Mouse (Mus musculus) adrenal gland (tissue): Measurements from ENCODE around the gene C1ql4.

Experiments
- intact Hi-C: fragments of 180-260 bp; cut with DNase I; formaldehyde crosslinking; loops from one replicate; pipeline ENCODE4 v1.15.1; 2025
- long read RNA-seq, 2 experiments: library from polyadenylated mRNA; unstranded; transcript quantifications; one replicate each; pipeline ENCODE4 v2.0.0; 2020; ENCODE audit warnings: borderline replicate concordance in 1 of 2; ENCODE audit not compliant: insufficient replicate concordance in 1 of 2

C1ql4 gene
- long read RNA-seq, experiment 1, result 0 reads
- long read RNA-seq, experiment 2, result 0 reads

DNA sequence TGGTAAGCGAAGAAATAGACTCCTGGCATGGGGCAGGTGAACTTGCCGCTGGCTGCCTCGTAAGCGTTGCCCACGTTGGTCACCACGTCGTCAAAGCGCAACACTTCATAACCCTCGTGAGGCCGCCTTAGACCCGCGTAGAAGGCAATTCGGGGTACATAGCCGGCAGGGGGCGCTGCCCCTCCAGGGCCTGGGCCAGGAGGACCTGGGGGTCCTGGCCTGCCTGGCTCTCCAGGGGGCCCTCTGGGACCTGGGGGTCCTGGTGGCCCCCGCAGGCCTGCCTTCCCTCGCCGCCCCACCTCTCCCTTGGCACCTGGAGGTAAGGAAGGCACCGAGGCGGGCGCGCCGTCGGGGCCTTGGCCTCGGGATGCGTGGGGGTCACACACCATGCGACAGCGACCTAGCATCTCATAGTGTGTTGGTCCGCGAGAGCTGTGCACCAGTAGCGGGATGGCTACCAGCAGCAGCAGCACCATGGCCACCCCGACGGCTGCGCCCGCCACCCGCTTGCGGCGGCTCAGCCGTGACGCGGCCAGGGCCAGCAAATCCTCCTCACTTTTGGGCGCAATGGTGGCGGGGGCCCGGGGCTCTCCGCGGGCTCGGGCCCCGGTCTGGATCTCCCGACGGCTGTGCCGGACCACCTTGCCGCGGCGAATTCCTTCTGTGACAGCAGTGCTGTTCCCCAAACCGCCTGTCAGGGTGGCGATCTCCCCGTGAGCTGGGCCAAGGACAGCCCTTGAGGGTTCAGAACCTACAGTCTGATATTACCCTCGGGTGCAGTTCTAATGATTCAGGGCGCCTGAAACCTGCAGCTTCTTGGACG, at the start of gene C1ql4:
Gene C1ql4, minus strand, starts transcription at position 565 of the 823 bp plus-strand sequence.
- intact Hi-C loops, result loop anchor here (10.0 kb wide), 1 partner anchor 117 kb away; no protein-coding TSS in a partner anchor

DNA sequence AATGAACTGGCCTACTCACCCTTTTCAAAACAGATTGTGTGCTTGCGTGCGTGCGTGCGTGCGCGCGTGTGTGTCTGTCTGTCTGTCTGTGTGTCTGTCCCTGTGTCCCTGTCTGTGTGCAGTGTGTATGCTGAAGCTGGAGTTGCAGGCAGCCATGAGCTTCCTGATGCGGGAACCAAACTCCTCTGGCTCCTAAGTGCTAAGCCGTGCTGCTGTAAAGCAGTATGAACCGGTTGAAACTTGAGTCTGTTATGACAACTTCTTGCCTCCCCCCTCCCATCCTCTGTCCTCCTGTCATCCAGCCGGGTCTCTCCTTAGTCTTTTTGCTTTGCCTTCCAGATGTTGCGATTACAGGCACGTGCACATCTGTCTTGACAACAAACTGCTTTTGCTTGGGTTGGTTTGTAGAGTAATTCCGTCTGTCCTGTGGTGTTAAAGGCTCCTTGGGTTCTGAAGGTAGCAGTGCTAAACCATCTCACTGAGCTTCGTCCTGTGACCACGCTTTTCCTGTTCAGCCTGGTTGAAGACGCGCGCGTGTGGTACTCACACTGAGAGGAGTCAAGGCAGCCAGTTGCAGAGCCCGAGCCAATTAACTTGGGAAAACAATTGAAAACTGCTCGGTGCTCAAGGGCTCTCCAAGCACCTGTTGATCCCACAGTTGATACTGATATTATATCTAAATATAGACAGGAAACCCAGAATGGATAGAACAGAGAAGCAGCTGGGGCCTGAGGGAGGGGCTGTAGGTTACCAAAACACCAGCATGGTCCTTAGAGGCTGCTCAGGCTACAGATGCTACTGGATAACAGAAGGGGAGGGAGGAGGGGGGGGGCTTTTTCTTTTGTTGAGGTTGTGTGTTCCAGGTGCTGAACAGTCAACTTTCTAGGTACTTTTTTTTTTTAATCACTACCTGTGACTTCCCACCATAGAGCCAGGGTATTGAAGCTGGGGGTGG, 42.6 kb upstream of the C1ql4 start:
- intact Hi-C loops, result no loop called here

DNA sequence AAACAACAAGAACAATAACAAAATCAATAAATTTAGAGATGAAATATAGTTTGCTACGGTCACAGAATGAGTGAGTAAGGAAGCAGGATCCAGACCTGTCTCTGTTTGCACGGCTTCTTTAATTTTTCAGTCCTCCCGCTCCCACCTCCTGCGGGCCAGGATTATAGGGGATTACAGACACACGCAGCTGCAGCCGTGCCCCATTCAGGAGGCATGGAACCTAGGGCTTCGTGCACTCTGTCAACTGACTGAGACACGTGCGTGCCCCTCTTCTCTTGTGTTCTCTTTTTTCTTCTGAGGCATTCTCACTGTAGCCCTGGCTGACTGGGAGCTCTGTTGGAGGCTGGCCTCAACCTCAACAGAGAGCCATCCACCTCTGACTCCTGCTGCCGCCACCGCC, 41.8 kb upstream of the C1ql4 start:
- intact Hi-C loops, result no loop called here

- intact Hi-C loops, result no loop called here
Observed at GRCm38 (mm10) chr15:99127851-99128522, 40.4 kb upstream of the C1ql4 start.

DNA sequence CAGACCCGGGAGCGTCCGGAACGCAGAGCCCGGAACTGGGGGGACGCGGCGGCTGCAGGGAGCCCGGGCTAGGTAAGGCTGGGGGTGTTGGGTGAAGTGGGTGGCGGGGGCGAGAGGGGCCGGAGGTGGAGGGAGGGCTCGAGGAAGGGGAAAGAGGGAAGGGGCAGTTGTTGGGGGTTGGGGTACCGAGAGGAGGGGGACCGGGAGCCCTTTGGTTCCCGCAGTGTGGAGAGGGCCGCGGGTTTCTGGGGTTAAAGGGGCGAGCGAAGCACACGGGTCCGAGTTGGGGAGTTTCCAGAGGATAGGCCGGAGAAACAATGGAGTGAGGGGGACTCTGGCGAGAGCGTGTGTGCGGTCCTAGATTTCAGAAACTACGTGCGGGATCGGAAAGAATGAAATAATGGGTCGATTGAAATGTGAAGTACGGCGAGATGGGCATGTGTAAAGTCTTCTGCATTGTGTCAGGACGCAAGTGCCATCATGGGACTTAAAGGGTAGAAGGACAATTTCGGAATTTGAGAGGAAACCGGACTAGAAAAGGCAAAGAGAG, 39.3 kb upstream of the C1ql4 start:
- intact Hi-C loops, result no loop called here

- intact Hi-C loops, result no loop called here
Observed at GRCm38 (mm10) chr15:99126081-99126815, 38.6 kb upstream of the C1ql4 start.

GRCm38 (mm10) chr15:99125711-99126080, 38.1 kb upstream of the C1ql4 start, which contains the start of gene Spats2:
Gene Spats2 (plus strand): TSS chr15:99125916.
- intact Hi-C loops, result no loop called here

- intact Hi-C loops, result no loop called here
Observed at GRCm38 (mm10) chr15:99122642-99123041, 35.0 kb upstream of the C1ql4 start.

GRCm38 (mm10) chr15:99120814-99121213, 33.2 kb upstream of the C1ql4 start:
- intact Hi-C loops, result no loop called here

GRCm38 (mm10) chr15:99116539-99116938, 28.9 kb upstream of the C1ql4 start:
- intact Hi-C loops, result no loop called here

GRCm38 (mm10) chr15:99115065-99115423, 27.4 kb upstream of the C1ql4 start:
- intact Hi-C loops, result no loop called here

- intact Hi-C loops, result no loop called here
Observed at GRCm38 (mm10) chr15:99114312-99115064, 26.9 kb upstream of the C1ql4 start.

DNA sequence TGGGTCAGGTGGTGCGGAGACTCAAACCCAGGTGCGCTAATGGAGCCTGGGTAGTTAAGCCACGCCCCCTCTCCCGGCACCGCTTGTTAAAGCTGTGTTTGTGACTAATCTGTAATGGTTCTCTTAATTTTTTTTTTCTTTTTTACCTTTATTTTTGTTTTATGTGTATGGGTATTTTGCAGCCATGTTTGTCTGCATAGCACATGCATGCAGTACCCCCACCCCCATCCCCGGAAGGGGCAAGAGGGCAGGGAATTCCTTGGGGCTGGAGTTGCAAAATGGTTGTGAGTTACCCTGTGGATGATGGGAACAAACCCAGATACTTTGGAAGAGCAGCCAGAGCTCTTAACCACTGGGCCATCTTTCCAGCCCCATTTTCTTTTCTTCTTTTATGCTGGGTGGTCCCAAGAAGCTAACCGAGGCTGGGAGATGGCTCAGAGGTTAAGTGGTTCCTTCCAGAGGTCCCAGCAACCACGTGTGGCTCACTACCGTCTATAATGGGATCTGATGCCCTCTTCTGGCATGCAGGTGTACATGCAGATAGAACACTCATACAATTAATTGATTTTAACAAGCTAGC, 25.9 kb upstream of the C1ql4 start:
- intact Hi-C loops, result no loop called here

DNA sequence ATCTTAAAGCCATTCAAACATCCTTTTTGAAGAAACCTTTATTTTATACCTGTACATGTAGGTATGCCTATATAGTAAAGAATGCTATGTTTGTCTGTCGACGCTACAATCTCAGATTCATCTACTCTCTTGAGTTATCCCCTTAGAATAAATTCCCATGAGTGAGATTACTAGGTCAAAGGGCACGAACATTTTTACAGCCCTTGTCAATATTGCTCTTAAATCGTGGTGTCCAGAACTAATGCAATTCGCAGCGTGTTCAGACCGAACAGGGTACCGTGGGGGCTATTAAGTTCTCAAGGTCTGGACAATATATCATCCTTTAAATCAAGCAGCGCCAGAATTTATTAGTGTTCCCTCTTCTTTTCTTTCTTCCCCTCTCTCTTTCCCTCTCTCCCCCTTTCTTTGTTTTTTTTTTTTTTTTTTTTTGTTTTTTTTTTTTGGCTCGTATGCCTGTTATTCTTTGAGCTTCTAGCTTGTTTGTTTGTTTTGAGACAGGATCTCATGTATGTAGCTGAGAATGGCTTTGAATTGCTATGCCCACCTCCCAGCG, 25.3 kb upstream of the C1ql4 start:
- intact Hi-C loops, result no loop called here

DNA sequence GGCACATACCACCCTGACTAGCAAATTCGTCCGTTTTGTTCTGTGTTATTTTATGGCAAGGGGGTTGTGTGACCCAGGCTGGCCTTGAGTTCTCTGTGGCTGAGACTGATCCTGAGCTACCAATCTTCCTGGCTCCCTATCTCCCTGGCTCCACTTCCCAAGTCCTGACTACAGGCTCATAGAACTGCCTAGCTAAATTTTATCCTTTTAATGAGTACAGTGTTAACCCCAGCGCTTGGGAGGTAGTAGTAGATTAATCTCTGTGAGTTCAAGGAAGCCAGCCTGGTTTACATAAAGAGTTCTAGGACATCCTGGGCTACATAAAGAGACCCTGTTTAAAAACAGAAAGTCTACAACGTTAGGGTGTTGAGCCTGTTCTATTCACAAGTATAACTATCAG, 24.2 kb upstream of the C1ql4 start:
- intact Hi-C loops, result no loop called here

- intact Hi-C loops, result no loop called here
Observed at GRCm38 (mm10) chr15:99111139-99111538, 23.5 kb upstream of the C1ql4 start.

DNA sequence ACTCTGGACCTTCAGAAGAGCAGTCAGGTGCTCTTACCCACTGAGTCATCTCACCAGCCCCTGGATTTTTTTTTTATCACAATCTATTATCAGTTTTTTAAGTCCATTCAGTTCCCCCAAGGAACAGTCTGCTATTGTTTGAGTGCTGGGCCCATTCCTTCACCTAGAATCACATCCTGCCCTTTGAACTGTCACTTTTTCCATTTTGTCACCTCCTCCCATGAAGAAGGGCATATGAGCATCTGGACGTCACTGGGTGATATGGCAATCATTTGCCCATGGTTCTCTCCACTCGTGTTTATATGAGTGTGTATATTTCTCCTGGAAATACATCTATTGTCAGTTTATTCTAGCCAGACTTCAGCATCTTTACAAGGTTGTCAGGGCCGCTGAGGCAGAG, 20.2 kb upstream of the C1ql4 start:
- intact Hi-C loops, result loop anchor here (10.0 kb wide), 1 partner anchor 53 kb away; the partner anchor contains the start of gene Prph

GRCm38 (mm10) chr15:99105238-99105637, 17.6 kb upstream of the C1ql4 start:
- intact Hi-C loops, result loop anchor here (10.0 kb wide), 1 partner anchor 50 kb away; the partner anchor contains the start of gene Prph

DNA sequence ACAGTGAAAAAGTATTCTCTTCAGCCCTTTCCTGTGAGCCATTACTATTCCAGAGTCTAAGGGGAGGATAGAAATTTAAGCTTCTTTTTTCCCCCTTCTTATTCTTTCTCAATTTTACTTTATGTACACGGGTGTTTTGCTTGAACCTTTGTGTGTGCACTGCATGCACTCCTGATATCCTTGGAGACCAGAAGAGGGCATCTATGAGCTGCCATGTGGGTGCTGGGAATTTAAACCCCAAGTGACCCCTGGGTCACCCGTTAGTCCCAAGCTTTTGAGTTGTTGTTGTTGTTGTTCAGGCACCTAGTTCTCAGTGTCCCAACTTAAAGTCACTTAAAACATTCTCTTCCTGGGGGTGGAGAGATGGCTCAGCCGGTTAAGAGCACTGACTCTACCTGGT, 12.4 kb upstream of the C1ql4 start:
- intact Hi-C loops, result loop anchor here (10.0 kb wide), 1 partner anchor 45 kb away; the partner anchor contains the start of gene Prph
